14 mouse cellular contexts compared by ENCODE assay signal in genomic region chr17:86202972-86203371, GRCm38 (mm10). TPM values are rescaled to one million over a fixed set of nuclear protein-coding genes. Genes with fewer than 3 reads are reported as not detected.
A peak's percentile ranks its signal among the peaks of the same experiment; 100 is the strongest.
DNase-seq lines count a peak whose midpoint lies in the region; ATAC-seq lines count a peak whose summit lies in the region.
"Had no signal": no experiment of that assay in that cellular context is flagged by ENCODE, and none has a peak within 500 bp of the region (broad histone marks: within the 10 kb centered on the region; RNA-seq: fewer than 3 reads in every experiment).

No protein-coding gene starts in this region.

- no peaks in the 10 kb centered on the region for H3K27me3 ChIP-seq in intestine, embryonic 16.5 days (replicated peaks; ENCODE audit: control insufficient read depth, insufficient read depth, low read length)

- H3K27ac ChIP-seq in intestine, embryonic 16.5 days (ENCODE audit: low read length) = no peak overlapping the region
- H3K27ac ChIP-seq: kidney, postnatal 0 days had no signal

- H3K4me2 ChIP-seq in intestine, embryonic 16.5 days (ENCODE audit: low read depth, low read length) = no peak overlapping the region
- H3K4me2 ChIP-seq: liver, embryonic 11.5 days had no signal

- peak; percentile 56; the same call in 1 of the 2 replicates for ATAC-seq in frontal cortex, adult (ENCODE audit: low TSS enrichment)
- ATAC-seq in common myeloid progenitor, adult 5-6 weeks (replicated peaks; ENCODE audit: low read depth, poor library complexity, severe bottlenecking) = peak; percentile 57
- ATAC-seq in intestine, embryonic 16.5 days = no peak
- ATAC-seq: forebrain, postnatal 0 days; inflammation-experienced regulatory T-cells, adult 6 months had no signal

- no peaks in the 10 kb centered on the region for H3K36me3 ChIP-seq in intestine, embryonic 16.5 days (ENCODE audit: control insufficient read depth, insufficient read depth, low read length)

- no peaks in the 10 kb centered on the region for H3K9me3 ChIP-seq in intestine, embryonic 16.5 days (ENCODE audit: control insufficient read depth, low read length)

- DNase-seq in frontal cortex, postnatal 25 days (ENCODE audit: low spot score in 2 of 2) = no peak
- peak; percentile 47 for DNase-seq in 3T3-L1 (ENCODE audit: low read depth, low spot score)
- DNase-seq in heart, postnatal 14 days = peak; percentile 26 to 28
- DNase-seq in urinary bladder, adult 2 months (ENCODE audit: low spot score) = no peak
- no peak for DNase-seq in thymus, postnatal 14 days
- DNase-seq: cerebellum, postnatal 36 days; forebrain, postnatal 0 days; right cerebral cortex, adult 18-20 months had no signal

- H3K4me1 ChIP-seq in intestine, embryonic 16.5 days (ENCODE audit: control insufficient read depth, insufficient read depth, low read length) = peaks cover 6% of the 10 kb centered on the region; the same call in 1 of the 2 replicates

- no peak overlapping the region for H3K9ac ChIP-seq in intestine, embryonic 16.5 days (ENCODE audit: low read depth, low read length)
- H3K9ac ChIP-seq: forebrain, postnatal 0 days had no signal

- 95% methylated on average over 6 of the region's 6 CpGs for WGBS in intestine, embryonic 16.5 days

- intact Hi-C loops in heart, postnatal 14 days (cut with DNase I) = no loop called here

- no peak overlapping the region for H3K4me3 ChIP-seq in intestine, embryonic 16.5 days (ENCODE audit: low read length)

RNA-seq across cellular contexts. Expression of gene Prkce, which starts 35.4 kb away (rescaled TPM):
- total RNA-seq in common myeloid progenitor, adult 5-6 weeks (2017) = 6.4 and 9.7 TPM in 2 replicates
- total RNA-seq in heart, postnatal 14 days (2021) = 10 to 100 TPM; 28.7 to 29.1 TPM
- polyA plus RNA-seq in intestine, embryonic 16.5 days (2015; fragmentation: Nextera tagmentation; extraction: Ambion mirVana) = 5.0 TPM in 2 replicates
- polyA plus RNA-seq in urinary bladder, adult 2 months (2012; rRNA removed) = 5.8 and 9.3 TPM in 2 replicates

RNA-seq across cellular contexts. Expression of gene Srbd1, which starts 58.0 kb away (rescaled TPM):
- 25.4 and 35.6 TPM in 2 replicates for total RNA-seq in common myeloid progenitor, adult 5-6 weeks (2017)
- 10 to 100 TPM; 12.0 to 13.0 TPM for total RNA-seq in heart, postnatal 14 days (2021)
- polyA plus RNA-seq in intestine, embryonic 16.5 days (2015; fragmentation: Nextera tagmentation; extraction: Ambion mirVana) = 13.2 and 13.3 TPM in 2 replicates
- 5.9 and 7.7 TPM in 2 replicates for polyA plus RNA-seq in urinary bladder, adult 2 months (2012; rRNA removed)

Comparison
In these comparisons a context has a peak if more than half of its experiments do, and no peak if none do; other contexts are left out.
1. DNase-seq: peak in 3T3-L1 (single experiment) and heart, postnatal 14 days (2 of 2); none in frontal cortex, postnatal 25 days (0 of 2), urinary bladder, adult 2 months (single experiment) and thymus, postnatal 14 days (single experiment).